Mouse (Mus musculus) embryonic facial prominence, embryonic 13.5 days (tissue): ENCODE measurements around the gene Ndufa7. TPM values are rescaled to one million over a fixed set of nuclear protein-coding genes. Genes with fewer than 3 reads are reported as not detected.
"Not testable (repeated sequence)": the region's sequence is repeated elsewhere in the genome, so short reads cannot be mapped to it uniquely, and the experiment has no call there.

Experiments
- ATAC-seq: fragments of 200-750 bp; cut with Nextera tagmentation; 2 replicates; pipeline ENCODE4 v1.8.0; 2017; ENCODE audit warnings: low read depth; ENCODE audit not compliant: insufficient number of reproducible peaks, insufficient read depth, low FRiP score, low TSS enrichment
- H3K27ac ChIP-seq: fragments of 300-500 bp; sonication (generic); 2 replicates; pipeline ENCODE4 v1.5.1; 2015; ENCODE audit warnings: moderate library complexity, mild to moderate bottlenecking, inconsistent platforms
- H3K27me3 ChIP-seq: fragments of 300-500 bp; sonication (generic); 2 replicates; pipeline ENCODE4 v1.6.1; 2015; ENCODE audit warnings: mild to moderate bottlenecking, inconsistent platforms
- H3K36me3 ChIP-seq: fragments of 300-500 bp; sonication (generic); 2 replicates; pipeline ENCODE4 v1.6.1; 2015; ENCODE audit warnings: mild to moderate bottlenecking, inconsistent platforms
- H3K4me1 ChIP-seq: fragments of 300-500 bp; sonication (generic); 2 replicates; pipeline ENCODE4 v1.6.1; 2015; ENCODE audit warnings: inconsistent platforms
- H3K4me2 ChIP-seq: fragments of 300-500 bp; sonication (generic); 2 replicates; pipeline ENCODE4 v1.6.1; 2015; ENCODE audit warnings: moderate library complexity, mild to moderate bottlenecking, inconsistent platforms
- H3K4me3 ChIP-seq: fragments of 300-500 bp; sonication (generic); 2 replicates; pipeline ENCODE4 v1.5.1; 2015; ENCODE audit warnings: mild to moderate bottlenecking, inconsistent platforms
- H3K9ac ChIP-seq: fragments of 300-500 bp; sonication (generic); 2 replicates; pipeline ENCODE4 v1.6.1; 2015; ENCODE audit warnings: mild to moderate bottlenecking, inconsistent platforms
- H3K9me3 ChIP-seq: fragments of 300-500 bp; sonication (generic); 2 replicates; pipeline ENCODE4 v1.6.1; 2016; ENCODE audit warnings: inconsistent platforms
- WGBS: fragments of 180-500 bp; shearing (Covaris S2); methylation state at CpG from one replicate; pipeline ENCODE4 v1.1.7; 2015; ENCODE audit warnings: mixed read lengths; 5-methylcytosine and 5-hydroxymethylcytosine counted together
- polyA plus RNA-seq: library from polyadenylated mRNA; unstranded; fragments of >200 nt; fragmentation: Nextera tagmentation; extraction: Ambion mirVana; gene quantifications from 2 replicates; pipeline ENCODE4 v1.2.1, GENCODE M21; 2015

Ndufa7 gene
- polyA plus RNA-seq, 1 experiment from 2014 or later, result 464 TPM

DNA sequence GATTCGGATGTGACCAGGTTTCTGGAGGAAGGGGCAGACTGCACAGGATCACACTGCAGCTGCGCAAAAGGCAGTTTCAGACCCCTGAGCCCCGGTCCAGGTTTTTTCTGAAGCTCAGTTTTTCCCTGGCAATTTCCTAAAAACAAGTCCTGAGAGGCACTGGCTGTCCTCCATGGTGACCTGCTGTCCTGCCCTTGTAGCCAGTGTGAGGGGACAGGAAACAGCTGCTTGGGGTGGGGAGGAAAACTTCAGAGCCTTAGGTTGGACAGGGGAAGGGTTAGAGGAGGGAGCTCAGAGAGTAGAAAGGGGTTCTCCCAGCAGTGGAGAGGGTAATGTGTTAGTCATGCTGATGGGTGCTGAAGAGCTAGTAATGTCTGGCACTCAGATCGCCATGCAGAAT, 11.4 kb upstream of the Ndufa7 start:
- WGBS, result 69% methylated on average over 4 of the region's 4 CpGs
- no peak for ATAC-seq
- Histone ChIP-seq H3K9me3 (no peaks in the 10 kb centered on the region), H3K36me3 (no peaks in the 10 kb centered on the region), H3K4me2 (no peak overlapping the region), H3K27me3 (no peaks in the 10 kb centered on the region), H3K4me3 (no peak overlapping the region), H3K27ac (no peak overlapping the region), H3K9ac (no peak overlapping the region), H3K4me1 (peaks cover 16% of the 10 kb centered on the region)

DNA sequence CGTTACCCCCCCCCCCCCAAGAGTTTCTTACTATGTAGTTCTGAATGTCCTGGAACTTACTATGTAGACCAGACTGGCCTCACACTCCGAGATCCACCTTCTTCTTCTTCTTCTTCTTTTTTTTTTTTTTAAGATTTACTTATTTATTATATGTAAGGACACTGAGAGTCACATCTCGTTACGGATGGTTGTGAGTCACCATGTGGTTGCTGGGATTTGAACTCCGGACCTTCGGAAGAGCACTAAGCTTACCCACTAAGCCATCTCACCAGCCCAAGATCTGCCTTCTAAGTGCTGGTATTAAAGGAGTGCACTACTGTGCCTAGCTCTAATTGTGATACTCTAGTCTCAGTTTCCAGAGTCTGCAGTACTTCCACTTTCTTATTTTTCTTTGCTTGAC, 9.0 kb upstream of the Ndufa7 start:
- Histone ChIP-seq H3K4me1 (peaks cover 23% of the 10 kb centered on the region), H3K36me3 (peaks cover 22% of the 10 kb centered on the region), H3K4me2 (no peak overlapping the region), H3K27me3 (no peaks in the 10 kb centered on the region), H3K4me3 (no peak overlapping the region), H3K27ac (no peak overlapping the region), H3K9ac (no peak overlapping the region), H3K9me3 (no peaks in the 10 kb centered on the region)
- 93% methylated on average over 6 of the region's 6 CpGs for WGBS
- ATAC-seq, result no peak

DNA sequence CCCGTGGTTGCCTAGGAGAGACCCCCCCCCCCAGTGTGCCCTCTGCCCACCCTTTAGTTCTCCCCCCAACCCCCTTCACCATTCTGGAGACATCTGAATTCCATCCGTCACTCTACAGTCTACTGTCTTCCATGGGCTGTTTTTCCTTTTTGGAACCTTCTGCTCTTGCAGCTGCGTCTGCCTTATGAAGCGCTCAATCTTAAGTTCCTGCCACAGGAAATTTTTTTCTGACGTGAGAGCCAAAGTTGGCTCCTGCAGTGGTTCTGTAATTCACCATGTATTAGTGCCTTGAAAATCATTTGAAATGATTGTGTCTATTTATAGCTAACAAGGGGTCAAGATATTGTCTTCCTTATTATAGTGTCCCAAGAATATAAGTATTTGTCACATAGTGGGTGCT, 7.8 kb upstream of the Ndufa7 start:
- no peak for ATAC-seq
- peaks cover 34% of the 10 kb centered on the region for H3K36me3 ChIP-seq
- 71% methylated on average over 5 of the region's 5 CpGs for WGBS
- H3K9me3 ChIP-seq, result no peaks in the 10 kb centered on the region
- H3K4me3 ChIP-seq, result peak overlapping the region; percentile 58; the same call in 1 of the 2 replicates
- no peak overlapping the region; the same call in 1 of the 2 replicates for H3K9ac ChIP-seq
- H3K27ac ChIP-seq, result peak overlapping the region; percentile 90; the same call in 1 of the 2 replicates
- peak overlapping the region; percentile 92 for H3K4me2 ChIP-seq
- H3K4me1 ChIP-seq, result peaks cover 15% of the 10 kb centered on the region
- no peaks in the 10 kb centered on the region for H3K27me3 ChIP-seq

GRCm38 (mm10) chr17:33817184-33817968, 7.0 kb upstream of the Ndufa7 start:
- peak; percentile 97 for ATAC-seq
- WGBS, result under 1% methylated on average over 69 of the region's 89 CpGs

GRCm38 (mm10) chr17:33817969-33818643, 6.3 kb upstream of the Ndufa7 start:
- Histone ChIP-seq H3K4me3 (peak overlapping the region; percentile 58), H3K4me2 (peak overlapping the region; percentile 92), H3K36me3 (peaks cover 49% of the 10 kb centered on the region), H3K9ac (peak overlapping the region; percentile 83), H3K27ac (peak overlapping the region; percentile 90), H3K9me3 (no peaks in the 10 kb centered on the region), H3K4me1 (peaks cover 30% of the 10 kb centered on the region), H3K27me3 (no peaks in the 10 kb centered on the region)
- WGBS, result 19% methylated on average over 33 of the region's 33 CpGs
- ATAC-seq, result peak; percentile 17; the same call in 1 of the 2 replicates

More at GRCm38 (mm10) chr17:33817184-33817968, 7.0 kb upstream of the Ndufa7 start:
- Histone ChIP-seq H3K9ac (peak overlapping the region; percentile 83), H3K4me2 (peak overlapping the region; percentile 92), H3K9me3 (no peaks in the 10 kb centered on the region), H3K4me1 (peaks cover 23% of the 10 kb centered on the region), H3K27me3 (no peaks in the 10 kb centered on the region), H3K4me3 (peak overlapping the region; percentile 58), H3K36me3 (peaks cover 42% of the 10 kb centered on the region), H3K27ac (peak overlapping the region; percentile 90)

DNA sequence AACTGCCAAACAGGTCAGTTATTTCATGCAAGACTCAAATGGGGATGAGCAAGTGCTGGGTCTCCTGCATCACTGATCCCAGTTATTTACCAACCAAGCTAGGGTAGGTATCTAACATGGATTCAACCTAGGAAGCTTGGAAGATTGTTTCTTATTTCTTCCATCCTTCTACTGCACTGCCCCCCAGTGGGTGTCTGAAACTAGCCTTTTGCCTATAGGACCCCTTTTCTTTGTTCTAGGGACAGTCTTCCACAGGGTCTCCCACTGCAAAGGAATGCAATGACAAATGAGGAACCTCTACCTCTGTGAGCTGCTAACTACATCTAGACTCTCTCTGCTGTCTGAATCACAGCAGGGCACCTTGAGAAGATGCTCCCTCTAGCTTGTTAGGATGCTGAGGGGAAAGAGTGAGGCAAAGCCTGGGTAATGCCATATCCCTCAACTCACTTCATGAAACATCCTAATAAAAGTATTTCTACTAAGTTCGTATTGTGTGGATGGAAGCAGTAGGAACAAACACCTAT, 1.9 kb upstream of the Ndufa7 start:
- Histone ChIP-seq H3K4me3 (peak overlapping the region; percentile 79; the same call in 1 of the 2 replicates), H3K36me3 (peaks cover 50% of the 10 kb centered on the region), H3K4me1 (peaks cover 48% of the 10 kb centered on the region), H3K4me2 (peak overlapping the region; percentile 95), H3K9ac (peak overlapping the region; percentile 88), H3K9me3 (no peaks in the 10 kb centered on the region), H3K27me3 (no peaks in the 10 kb centered on the region), H3K27ac (no peak overlapping the region)
- ATAC-seq, result no peak
- 77% methylated on average over 1 of the region's 1 CpGs for WGBS

DNA sequence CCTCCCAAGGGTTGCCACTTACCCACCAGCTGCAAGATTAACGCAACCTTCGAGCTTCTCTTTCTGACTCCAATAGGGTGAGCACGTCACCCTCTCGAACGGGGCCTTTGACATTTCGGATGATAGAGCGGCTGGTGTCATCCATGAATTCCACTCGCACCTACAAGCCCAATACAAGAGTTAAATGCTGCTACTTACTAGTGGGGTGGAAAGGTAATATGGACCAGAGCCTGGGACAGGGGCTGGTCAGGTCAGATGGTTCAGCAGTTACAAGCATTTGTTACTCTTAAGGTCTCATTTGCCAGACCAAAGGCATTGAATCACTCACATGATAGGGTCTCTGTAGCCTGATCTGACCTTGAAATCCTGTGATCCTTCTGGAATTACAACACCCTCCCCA, 1.2 kb upstream of the Ndufa7 start:
- H3K9ac ChIP-seq, result peak overlapping the region; percentile 88
- WGBS, result 86% methylated on average over 8 of the region's 8 CpGs
- H3K4me3 ChIP-seq, result peak overlapping the region; percentile 79
- H3K4me2 ChIP-seq, result peak overlapping the region; percentile 95
- ATAC-seq, H3K9me3 ChIP-seq, H3K27me3 ChIP-seq, H3K27ac ChIP-seq: not testable (repeated sequence)
- H3K4me1 ChIP-seq, result peaks cover 49% of the 10 kb centered on the region
- peaks cover 54% of the 10 kb centered on the region for H3K36me3 ChIP-seq

DNA sequence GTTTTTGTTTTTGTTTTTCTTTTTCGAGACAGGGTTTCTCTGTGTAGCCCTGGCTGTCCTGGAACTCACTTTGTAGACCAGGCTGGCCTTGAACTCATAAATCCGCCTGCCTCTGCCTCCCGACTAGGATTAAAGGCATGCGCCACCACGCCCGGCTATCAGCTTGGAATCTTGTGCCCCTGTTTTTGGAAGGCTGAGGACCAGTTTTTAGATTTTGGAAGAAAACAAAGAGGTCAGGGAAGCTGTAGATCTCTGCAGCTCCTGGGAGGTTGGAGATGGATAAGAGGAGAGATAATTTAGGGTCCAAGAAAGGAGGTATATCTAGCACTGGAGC, 592 bp downstream of the Ndufa7 start:
- WGBS, result 8% methylated on average over 6 of the region's 6 CpGs
- 0 out of 2 replicates have a peak, but pooled peaks have one; percentile 4 for ATAC-seq

GRCm38 (mm10) chr17:33825462-33825861, 1.1 kb downstream of the Ndufa7 start:
- Histone ChIP-seq H3K9ac (peak overlapping the region; percentile 88), H3K4me1 (peaks cover 45% of the 10 kb centered on the region), H3K27ac (no peak overlapping the region; the same call in 1 of the 2 replicates), H3K36me3 (peaks cover 53% of the 10 kb centered on the region), H3K4me3 (peak overlapping the region; percentile 79), H3K4me2 (peak overlapping the region; percentile 95), H3K9me3 (no peaks in the 10 kb centered on the region), H3K27me3 (no peaks in the 10 kb centered on the region)
- WGBS, result 76% methylated on average over 8 of the region's 8 CpGs
- no peak for ATAC-seq

More for the DNA sequence above, 592 bp downstream of the Ndufa7 start:
- peak overlapping the region; percentile 79 for H3K4me3 ChIP-seq
- not testable (repeated sequence) for H3K9me3 ChIP-seq, H3K27me3 ChIP-seq
- peaks cover 53% of the 10 kb centered on the region for H3K36me3 ChIP-seq
- H3K4me1 ChIP-seq, result peaks cover 45% of the 10 kb centered on the region
- H3K27ac ChIP-seq, result peak overlapping the region; percentile 91
- peak overlapping the region; percentile 88 for H3K9ac ChIP-seq
- H3K4me2 ChIP-seq, result peak overlapping the region; percentile 95

DNA sequence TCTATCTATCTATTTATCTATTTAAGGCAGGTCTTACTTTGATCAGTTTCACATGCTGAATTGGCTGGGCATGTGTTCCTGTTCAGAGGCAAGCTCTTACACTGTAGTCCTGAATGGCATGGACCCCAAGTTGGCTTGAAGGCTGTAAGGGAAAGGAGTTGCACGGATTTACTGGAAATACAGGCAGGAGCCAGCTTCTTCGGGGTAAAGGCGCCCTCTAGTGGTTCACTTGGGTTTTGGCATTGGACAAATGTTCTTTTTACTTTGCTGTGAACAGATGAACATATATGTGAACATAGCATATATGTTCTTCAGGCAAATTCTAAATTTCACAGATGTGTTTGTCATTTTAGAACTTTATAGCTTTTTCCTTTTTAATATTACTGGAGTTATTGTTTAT, 2.5 kb downstream of the Ndufa7 start:
- no peak for ATAC-seq
- H3K27me3 ChIP-seq, result no peaks in the 10 kb centered on the region
- H3K4me3 ChIP-seq, result no peak overlapping the region
- no peak overlapping the region for H3K27ac ChIP-seq
- no peak overlapping the region for H3K9ac ChIP-seq
- H3K4me1 ChIP-seq, result peaks cover 42% of the 10 kb centered on the region
- 0% methylated on average over 3 of the region's 3 CpGs for WGBS
- peaks cover 52% of the 10 kb centered on the region for H3K36me3 ChIP-seq
- no peaks in the 10 kb centered on the region for H3K9me3 ChIP-seq
- H3K4me2 ChIP-seq, result no peak overlapping the region

GRCm38 (mm10) chr17:33828892-33829291, 4.5 kb downstream of the Ndufa7 start:
- no peak overlapping the region for H3K4me2 ChIP-seq
- ATAC-seq, result no peak
- H3K36me3 ChIP-seq, result peaks cover 57% of the 10 kb centered on the region
- H3K9ac ChIP-seq, result 0 out of 2 replicates have a peak overlapping the region, but pooled peaks have one; percentile 16
- WGBS, result 82% methylated on average over 2 of the region's 2 CpGs
- H3K9me3 ChIP-seq, result no peaks in the 10 kb centered on the region
- no peak overlapping the region for H3K4me3 ChIP-seq
- no peaks in the 10 kb centered on the region for H3K27me3 ChIP-seq
- H3K4me1 ChIP-seq, result peaks cover 24% of the 10 kb centered on the region
- H3K27ac ChIP-seq, result no peak overlapping the region
